Mouse (Mus musculus) intestine, embryonic 16.5 days (tissue): ENCODE data around the gene Gm49355. TPM values are rescaled to one million over a fixed set of nuclear protein-coding genes. Genes with fewer than 3 reads are reported as not detected.

ENCODE experiments used
- ATAC-seq: fragments of 200-750 bp; cut with Nextera tagmentation; 2 replicates; pipeline ENCODE4 v1.8.0; 2017; ENCODE audit warnings: moderate TSS enrichment, moderate library complexity
- H3K27ac ChIP-seq: fragments of 300-500 bp; sonication (generic); 2 replicates; pipeline ENCODE4 v1.5.1; 2014; ENCODE audit warnings: mild to moderate bottlenecking, low read length
- H3K27me3 ChIP-seq: fragments of 300-500 bp; sonication (generic); replicated peaks from 2 replicates; pipeline ENCODE4 v1.6.1; 2014; ENCODE audit warnings: low read length, control low read depth, mixed read lengths; ENCODE audit not compliant: control insufficient read depth, insufficient read depth
- H3K36me3 ChIP-seq: fragments of 300-500 bp; sonication (generic); 2 replicates; pipeline ENCODE4 v1.6.1; 2014; ENCODE audit warnings: low read length, control low read depth; ENCODE audit not compliant: control insufficient read depth, insufficient read depth
- H3K4me1 ChIP-seq: fragments of 300-500 bp; sonication (generic); 2 replicates; pipeline ENCODE4 v1.6.1; 2014; ENCODE audit warnings: low read length, control low read depth, mixed read lengths; ENCODE audit not compliant: control insufficient read depth, insufficient read depth
- H3K4me2 ChIP-seq: fragments of 300-500 bp; sonication (generic); 2 replicates; pipeline ENCODE4 v1.6.1; 2014; ENCODE audit warnings: low read depth, low read length, control low read depth
- H3K4me3 ChIP-seq: fragments of 300-500 bp; sonication (generic); 2 replicates; pipeline ENCODE4 v1.5.1; 2014; ENCODE audit warnings: mild to moderate bottlenecking, low read length
- H3K9ac ChIP-seq: fragments of 300-500 bp; sonication (generic); 2 replicates; pipeline ENCODE4 v1.6.1; 2014; ENCODE audit warnings: low read depth, low read length
- H3K9me3 ChIP-seq: fragments of 300-500 bp; sonication (generic); 2 replicates; pipeline ENCODE4 v1.6.1; 2016; ENCODE audit warnings: low read length, control low read depth; ENCODE audit not compliant: control insufficient read depth
- WGBS: fragments of 180-500 bp; shearing (Covaris S2); extraction: QIAGEN DNeasy Blood & Tissue Kit; methylation state at CpG from one replicate; pipeline ENCODE4 v1.1.7; 2014; 5-methylcytosine and 5-hydroxymethylcytosine counted together
- polyA plus RNA-seq: library from polyadenylated mRNA; unstranded; fragments of >200 nt; fragmentation: Nextera tagmentation; extraction: Ambion mirVana; gene quantifications from 2 replicates; pipeline ENCODE4 v1.2.1, GENCODE M21; 2015

The Gm49355 gene
- polyA plus RNA-seq, 1 experiment from 2014 or later, result 0.24 TPM

GRCm38 (mm10) chr14:12341075-12341788, 57.5 kb downstream of the Gm49355 start:
- H3K36me3 ChIP-seq, result no peaks in the 10 kb centered on the region
- peak; percentile 50; the same call in 1 of the 2 replicates for ATAC-seq
- under 1% methylated on average over 42 of the region's 42 CpGs for WGBS

DNA sequence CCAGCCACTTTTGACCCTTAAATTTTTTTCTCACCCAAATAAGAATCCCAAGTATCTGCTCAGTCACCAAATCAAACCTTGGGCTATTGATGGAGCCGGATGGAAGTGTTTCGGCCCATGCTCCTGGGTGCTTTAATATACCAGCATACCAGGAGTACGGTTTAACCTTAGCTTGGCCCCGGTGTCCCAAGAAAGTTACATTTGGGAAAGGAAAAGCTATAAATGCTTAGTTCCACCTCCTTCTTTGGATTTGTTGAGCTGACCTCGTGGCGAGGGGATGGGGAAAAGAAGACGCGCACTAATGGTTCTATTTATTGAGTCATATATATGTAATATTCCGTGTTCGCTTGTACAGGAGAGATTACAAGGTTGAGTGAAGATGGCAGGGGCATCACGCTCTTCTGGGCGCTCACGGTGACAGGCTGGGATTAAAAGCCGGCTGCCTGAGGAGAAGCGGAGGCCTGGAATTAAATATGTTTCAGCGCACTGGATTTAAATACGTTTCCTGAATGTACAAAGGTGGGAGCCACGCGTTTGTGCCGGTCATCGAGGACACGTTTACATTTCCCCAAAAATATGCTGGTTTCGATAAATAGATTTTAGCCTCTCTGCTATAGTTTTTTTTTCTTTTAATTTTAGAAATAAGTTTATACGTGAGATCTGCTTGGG, 58.1 kb downstream of the Gm49355 start:
- Histone ChIP-seq H3K4me3 (no peak overlapping the region), H3K4me1 (peaks cover 3% of the 10 kb centered on the region; the same call in 1 of the 2 replicates), H3K27me3 (peaks cover 93% of the 10 kb centered on the region), H3K36me3 (no peaks in the 10 kb centered on the region), H3K27ac (no peak overlapping the region), H3K4me2 (no peak overlapping the region), H3K9me3 (no peaks in the 10 kb centered on the region), H3K9ac (no peak overlapping the region)
- no peak for ATAC-seq
- 5% methylated on average over 24 of the region's 24 CpGs for WGBS

More at GRCm38 (mm10) chr14:12341075-12341788, 57.5 kb downstream of the Gm49355 start:
- Histone ChIP-seq H3K27me3 (peaks cover 87% of the 10 kb centered on the region), H3K4me3 (peak overlapping the region; percentile 11; the same call in 1 of the 2 replicates), H3K27ac (no peak overlapping the region), H3K9ac (no peak overlapping the region), H3K9me3 (no peaks in the 10 kb centered on the region), H3K4me1 (peaks cover 3% of the 10 kb centered on the region; the same call in 1 of the 2 replicates), H3K4me2 (0 out of 2 replicates have a peak overlapping the region, but pooled peaks have one; percentile 19)

DNA sequence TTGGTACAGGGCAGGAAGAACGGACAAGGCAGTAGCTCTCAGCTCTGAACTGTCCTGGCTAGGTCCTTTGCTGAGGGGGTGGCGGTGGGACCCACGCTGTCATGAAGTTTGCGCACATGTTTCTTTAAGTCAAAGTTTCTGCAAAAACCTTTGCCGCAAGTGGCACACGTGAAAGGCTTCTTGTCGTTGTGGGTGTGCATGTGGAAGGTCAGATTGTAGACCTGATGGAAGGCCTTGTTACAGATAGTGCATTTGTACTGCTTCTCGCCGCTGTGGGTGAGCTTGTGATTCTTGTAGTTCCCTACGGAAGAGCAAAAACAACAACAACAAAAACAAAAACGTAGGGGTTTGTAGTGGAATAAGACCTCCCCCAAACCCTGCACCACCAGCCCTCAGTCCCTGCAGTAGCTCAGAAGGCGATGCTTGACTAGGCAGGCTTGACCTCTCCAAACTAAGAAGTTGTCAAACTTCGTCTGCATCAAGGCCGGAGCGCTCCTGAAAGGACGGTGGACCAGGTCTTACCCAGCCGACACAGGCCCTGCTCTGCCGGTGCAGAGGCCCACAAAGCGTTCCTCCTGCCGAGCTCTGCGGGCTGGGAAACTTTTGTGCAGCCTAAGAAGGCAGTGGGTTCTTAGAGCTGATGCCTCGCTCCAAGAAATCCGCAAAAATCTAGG, 58.8 kb downstream of the Gm49355 start:
- H3K4me2 ChIP-seq, result no peak overlapping the region
- H3K36me3 ChIP-seq, result no peaks in the 10 kb centered on the region
- H3K4me3 ChIP-seq, result no peak overlapping the region
- no peak overlapping the region for H3K27ac ChIP-seq
- no peak overlapping the region for H3K9ac ChIP-seq
- H3K4me1 ChIP-seq, result peaks cover 3% of the 10 kb centered on the region; the same call in 1 of the 2 replicates
- peaks cover 95% of the 10 kb centered on the region for H3K27me3 ChIP-seq
- WGBS, result 2% methylated on average over 23 of the region's 23 CpGs
- ATAC-seq, result no peak
- no peaks in the 10 kb centered on the region for H3K9me3 ChIP-seq

DNA sequence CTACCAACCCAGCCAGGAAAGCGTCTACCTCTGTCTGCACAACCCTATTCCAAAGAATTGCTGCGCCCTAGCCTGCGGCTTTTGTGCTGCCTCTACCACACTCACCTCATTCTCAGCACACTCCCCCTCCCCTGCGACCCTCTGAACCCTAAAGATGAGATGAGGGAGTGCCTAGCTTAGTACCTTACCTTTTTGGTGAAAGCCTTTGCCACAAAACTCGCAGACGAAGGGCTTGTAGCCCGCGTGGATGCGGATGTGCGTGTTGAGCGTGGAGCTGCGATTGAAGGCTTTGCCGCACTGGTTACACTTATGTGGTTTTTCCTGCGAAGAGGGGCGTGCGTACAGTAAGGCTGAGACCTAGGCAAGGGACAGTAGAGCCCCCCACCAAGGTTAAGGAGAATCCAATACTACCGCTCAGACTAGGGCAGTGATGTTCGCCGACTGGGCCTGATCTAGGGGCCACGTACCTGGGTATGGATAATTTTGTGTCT, 59.7 kb downstream of the Gm49355 start:
- ATAC-seq, result no peak
- no peak overlapping the region for H3K27ac ChIP-seq
- no peak overlapping the region for H3K4me3 ChIP-seq
- peaks cover 94% of the 10 kb centered on the region for H3K27me3 ChIP-seq
- H3K4me1 ChIP-seq, result peaks cover 3% of the 10 kb centered on the region; the same call in 1 of the 2 replicates
- no peaks in the 10 kb centered on the region for H3K9me3 ChIP-seq
- no peak overlapping the region for H3K4me2 ChIP-seq
- no peak overlapping the region for H3K9ac ChIP-seq
- WGBS, result 1% methylated on average over 20 of the region's 20 CpGs
- H3K36me3 ChIP-seq, result no peaks in the 10 kb centered on the region

- H3K4me3 ChIP-seq, result peak overlapping the region; percentile 8; the same call in 1 of the 2 replicates
- H3K36me3 ChIP-seq, result no peaks in the 10 kb centered on the region
- H3K9ac ChIP-seq, result no peak overlapping the region
- H3K27ac ChIP-seq, result no peak overlapping the region
- no peak for ATAC-seq
- WGBS, result 5% methylated on average over 24 of the region's 24 CpGs
- no peaks in the 10 kb centered on the region for H3K9me3 ChIP-seq
- H3K27me3 ChIP-seq, result peaks cover 96% of the 10 kb centered on the region
- H3K4me2 ChIP-seq, result 0 out of 2 replicates have a peak overlapping the region, but pooled peaks have one; percentile 7
- peaks cover 3% of the 10 kb centered on the region; the same call in 1 of the 2 replicates for H3K4me1 ChIP-seq
Measured at GRCm38 (mm10) chr14:12344061-12344745, 60.4 kb downstream of the Gm49355 start.

GRCm38 (mm10) chr14:12344746-12345240, 61.0 kb downstream of the Gm49355 start:
- Histone ChIP-seq H3K4me1 (peaks cover 3% of the 10 kb centered on the region; the same call in 1 of the 2 replicates), H3K36me3 (no peaks in the 10 kb centered on the region), H3K4me2 (0 out of 2 replicates have a peak overlapping the region, but pooled peaks have one; percentile 7), H3K27ac (no peak overlapping the region), H3K9me3 (no peaks in the 10 kb centered on the region), H3K9ac (no peak overlapping the region), H3K27me3 (peaks cover 97% of the 10 kb centered on the region), H3K4me3 (peak overlapping the region; percentile 8; the same call in 1 of the 2 replicates)
- WGBS, result under 1% methylated on average over 39 of the region's 39 CpGs
- no peak for ATAC-seq

GRCm38 (mm10) chr14:12345241-12345921, 61.6 kb downstream of the Gm49355 start:
- Histone ChIP-seq H3K9ac (no peak overlapping the region), H3K36me3 (no peaks in the 10 kb centered on the region), H3K27ac (no peak overlapping the region), H3K4me3 (peak overlapping the region; percentile 8; the same call in 1 of the 2 replicates), H3K27me3 (peaks cover 94% of the 10 kb centered on the region), H3K4me1 (peaks cover 3% of the 10 kb centered on the region; the same call in 1 of the 2 replicates), H3K4me2 (0 out of 2 replicates have a peak overlapping the region, but pooled peaks have one; percentile 7), H3K9me3 (no peaks in the 10 kb centered on the region)
- under 1% methylated on average over 40 of the region's 40 CpGs for WGBS
- ATAC-seq, result no peak
